Mouse (Mus musculus) megakaryocyte, adult 5-6 weeks (primary cell): ENCODE data around the gene Tprn. TPM values are rescaled to one million over a fixed set of nuclear protein-coding genes. Genes with fewer than 3 reads are reported as not detected.

Experiments
- ATAC-seq: 2 replicates; pipeline ENCODE4 v1.8.0; 2016; ENCODE audit warnings: mild to moderate bottlenecking, inconsistent platforms; ENCODE audit not compliant: poor library complexity, severe bottlenecking
- total RNA-seq, 2 experiments: library from RNA; stranded (forward) in 1 of 2; stranded (reverse) in 1 of 2; fragments of 153-499, 151-499 nt in 1 of 2; fragments of 221-1000, 200-1000 nt in 1 of 2; gene quantifications; 2 replicates each; pipeline versions ENCODE4 v1.2.3 to v1.2.4; 2015 to 2017

Tprn gene
- total RNA-seq, 2 experiments from 2014 or later: 5.2 to 10.5 TPM

DNA sequence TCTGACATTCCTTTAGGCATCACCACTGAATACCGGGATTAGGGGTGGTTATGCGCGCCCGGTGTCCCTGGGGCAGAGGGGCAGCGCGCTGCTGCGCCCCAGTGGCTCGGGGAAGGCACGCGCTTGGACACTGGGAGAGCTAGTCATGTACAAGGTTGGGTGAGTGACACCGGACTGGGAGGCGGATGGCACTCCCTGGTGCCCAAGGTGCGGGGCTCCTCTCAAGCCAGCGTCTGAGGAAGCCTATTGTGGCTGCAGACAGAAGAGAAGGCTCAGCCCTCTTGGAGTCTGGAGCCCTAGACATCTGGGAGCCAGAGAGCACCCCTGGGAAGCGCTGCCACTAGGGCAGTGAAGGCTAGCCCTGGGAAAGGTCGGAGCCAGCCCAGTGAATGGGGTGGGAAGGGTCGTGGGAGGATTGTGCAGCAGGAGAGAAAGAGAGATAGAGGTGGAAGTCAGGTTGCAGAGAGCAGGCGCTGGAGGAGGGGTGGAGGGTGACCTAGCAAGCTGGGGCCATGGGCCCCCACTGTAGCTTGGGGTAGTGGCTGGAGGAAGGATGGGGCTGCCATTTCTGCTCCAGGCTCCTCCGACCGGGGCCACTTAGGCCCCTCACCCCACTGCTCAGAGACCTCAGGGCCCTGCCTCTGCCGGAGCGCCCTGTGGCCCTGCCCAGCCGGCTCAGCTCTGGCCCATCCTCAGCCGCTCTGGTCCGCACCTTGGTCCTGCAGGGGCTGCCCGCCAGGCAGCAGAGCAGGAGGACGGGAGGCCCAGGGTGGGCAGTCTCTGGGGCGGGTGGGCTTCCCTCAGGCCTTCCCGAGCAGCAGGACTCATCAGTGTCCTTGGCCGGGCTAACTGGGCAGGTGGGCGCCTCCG, 29.0 kb downstream of the Tprn start:
- no peak for ATAC-seq

GRCm38 (mm10) chr2:25292054-25292544, 29.7 kb downstream of the Tprn start:
- no peak for ATAC-seq

DNA sequence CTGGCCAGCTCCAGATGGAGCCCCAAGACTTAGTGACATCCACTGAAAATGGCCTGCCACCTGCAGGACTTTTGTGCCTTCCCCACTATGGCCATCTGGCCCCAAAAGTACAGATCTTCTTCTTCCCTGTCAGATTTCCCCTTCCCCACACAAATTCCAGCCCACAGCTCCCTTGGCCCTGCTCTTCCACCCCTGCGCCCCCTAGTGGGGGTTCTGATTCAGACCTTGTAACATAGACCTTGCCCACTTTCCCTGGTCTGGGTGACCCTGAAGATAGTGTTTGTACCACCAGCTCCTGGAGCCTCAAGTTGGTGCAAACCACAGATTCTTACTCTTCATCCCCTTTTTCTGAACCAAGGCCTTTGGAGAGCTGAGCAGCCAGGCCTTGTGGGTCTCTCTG, 30.4 kb downstream of the Tprn start:
- ATAC-seq: peak; percentile 82

- ATAC-seq: no peak
These were observed 31.3 kb downstream of the Tprn start for GRCm38 (mm10) chr2:25293706-25294105.

GRCm38 (mm10) chr2:25297093-25297492, 34.7 kb downstream of the Tprn start:
- ATAC-seq: no peak

DNA sequence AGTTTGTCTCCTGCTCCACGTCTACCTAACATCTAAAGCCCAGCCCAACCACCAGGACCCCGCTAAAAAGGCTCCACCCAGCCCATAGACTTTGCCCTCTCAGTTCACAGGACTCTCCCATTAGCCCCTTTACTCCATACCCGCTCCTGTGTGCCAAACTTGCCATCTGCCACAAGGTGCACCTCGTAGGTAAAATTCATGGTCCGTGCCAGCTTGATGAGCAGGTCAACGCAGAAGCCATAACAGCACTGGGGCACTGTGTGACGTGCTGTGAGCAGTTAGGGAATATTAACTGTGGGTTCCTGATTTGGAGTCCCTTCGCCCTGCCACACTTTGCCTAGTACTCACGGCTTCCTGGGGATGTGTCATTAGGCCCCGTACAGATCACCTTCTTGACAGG, 35.6 kb downstream of the Tprn start:
- no peak for ATAC-seq

DNA sequence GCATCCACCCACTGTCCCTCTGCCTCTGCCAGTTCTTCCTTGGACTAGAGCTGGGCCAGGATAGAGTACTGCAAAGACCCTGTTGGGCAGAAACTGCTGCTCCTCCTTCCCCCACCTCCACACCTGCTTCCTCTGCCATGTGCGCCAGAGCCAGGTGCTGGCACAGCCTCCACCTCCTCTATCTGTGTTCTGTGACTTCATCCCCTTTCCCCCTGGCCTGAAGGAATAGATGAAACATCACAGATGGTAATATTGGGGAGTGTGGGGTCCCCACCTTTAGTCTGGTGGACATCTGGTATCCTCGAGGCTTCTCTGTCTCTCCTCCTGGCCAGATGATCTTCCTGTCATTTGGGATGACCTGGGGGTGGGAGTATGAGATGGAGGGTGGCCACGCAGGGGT, 41.0 kb downstream of the Tprn start:
- ATAC-seq: no peak

GRCm38 (mm10) chr2:25303931-25304656, 41.7 kb downstream of the Tprn start:
- ATAC-seq: no peak

DNA sequence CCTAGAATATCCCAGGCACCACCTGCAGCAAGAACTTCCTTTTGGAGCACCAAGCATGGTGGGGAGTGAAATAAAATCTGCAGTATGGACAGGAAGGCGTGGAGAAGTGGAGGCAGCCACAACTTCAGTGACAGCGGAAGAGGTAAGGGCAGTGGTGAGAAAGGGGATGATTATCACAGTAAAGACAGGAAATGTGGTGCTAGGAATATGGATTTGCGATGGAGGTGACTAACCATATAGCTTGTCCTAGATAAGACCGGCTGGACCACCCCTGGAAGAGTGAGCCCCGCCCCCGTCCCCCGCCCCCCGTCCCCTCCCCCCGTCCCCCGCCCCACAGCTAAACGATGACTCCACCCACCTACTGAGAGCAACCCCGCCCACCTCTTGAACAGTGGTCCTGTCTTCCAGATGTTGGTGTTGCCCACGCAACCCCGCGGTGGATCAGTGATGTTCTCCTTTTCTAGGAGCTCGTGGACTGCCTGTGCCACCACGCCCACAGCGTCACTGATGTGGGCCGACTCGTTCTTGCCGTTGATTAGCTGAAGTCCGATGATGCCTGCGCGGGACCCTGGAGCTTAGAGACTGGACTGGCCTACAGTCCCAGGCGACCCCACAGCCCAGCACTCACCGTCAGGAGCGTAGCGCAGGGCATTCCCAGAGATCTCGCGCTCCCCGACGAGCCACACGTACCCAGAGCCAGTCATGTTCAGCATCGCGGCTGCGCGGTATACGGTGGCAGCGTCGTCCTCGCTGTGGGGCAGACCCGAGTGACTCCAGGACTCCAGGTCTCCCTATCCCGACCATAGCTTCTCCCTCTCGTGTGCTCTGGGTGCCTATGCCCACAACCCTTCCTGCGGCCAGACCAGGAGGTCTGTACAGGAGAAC, 42.5 kb downstream of the Tprn start:
- peak; percentile 72 for ATAC-seq

GRCm38 (mm10) chr2:25305587-25306359, 43.4 kb downstream of the Tprn start:
- ATAC-seq: no peak

- ATAC-seq: no peak
These were observed 47.8 kb downstream of the Tprn start for GRCm38 (mm10) chr2:25310180-25310579.

DNA sequence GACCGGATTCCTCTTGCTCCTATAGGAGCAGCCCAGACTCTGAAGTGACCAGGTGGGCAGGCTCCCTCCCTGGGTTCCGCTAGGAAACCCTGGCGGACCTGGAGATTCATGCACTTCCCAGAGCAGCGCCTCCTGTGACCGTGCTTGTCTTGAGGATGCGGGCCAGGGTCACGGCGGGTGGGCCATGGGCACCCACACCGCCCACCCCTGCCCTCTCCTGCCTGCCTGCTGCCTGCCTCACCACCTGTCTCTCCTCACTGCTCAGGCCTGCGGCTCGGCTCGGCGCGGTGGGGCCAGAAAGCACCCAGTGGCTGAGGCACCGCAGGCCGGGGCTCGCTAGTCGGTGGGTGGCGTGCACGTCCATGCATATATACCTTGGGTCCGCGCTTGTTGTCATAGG, 48.6 kb downstream of the Tprn start:
- ATAC-seq: no peak

DNA sequence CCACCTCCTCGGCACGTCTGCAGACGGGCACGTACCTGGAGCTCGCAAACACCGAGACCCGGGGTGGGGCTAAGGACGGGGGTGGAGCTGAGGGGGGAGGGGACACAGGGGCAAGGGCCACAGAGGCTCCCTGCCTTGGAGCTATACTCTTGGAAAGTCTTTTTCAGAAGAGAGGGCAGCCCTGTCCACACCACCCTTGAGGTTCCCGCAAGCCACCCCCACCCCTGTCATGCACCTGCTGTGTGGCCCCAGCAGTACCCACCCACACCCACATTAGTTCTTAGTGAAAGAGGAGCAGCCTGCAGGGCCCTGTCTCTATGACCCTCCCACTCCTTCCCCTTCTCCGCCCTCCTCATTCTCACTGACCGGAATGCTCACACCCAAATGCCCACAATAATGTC, 49.1 kb downstream of the Tprn start:
- no peak for ATAC-seq

GRCm38 (mm10) chr2:25318119-25318966, 55.9 kb downstream of the Tprn start:
- no peak for ATAC-seq

- ATAC-seq: peak; percentile 57
These were observed 56.8 kb downstream of the Tprn start, which contains the start of gene Grin1 for GRCm38 (mm10) chr2:25318971-25319773. Gene Grin1, minus strand, starts transcription at chr2:25319187.
